Comparison of ENCODE assay signal across 8 mouse cellular contexts in genomic region chr2:170323925-170324347, GRCm38 (mm10).
DNase-seq lines count a peak whose midpoint lies in the region; ATAC-seq and TF ChIP-seq lines count a peak whose summit lies in the region.

No protein-coding gene starts in this region.

- H3K9ac ChIP-seq in intestine, embryonic 16.5 days (ENCODE audit: low read depth, low read length): peak overlapping the region; percentile 74
- H3K9ac ChIP-seq in liver, embryonic 14.5 days (replicated peaks): no peak overlapping the region

- H3K4me3 ChIP-seq in intestine, embryonic 16.5 days (ENCODE audit: low read length): peak overlapping the region; percentile 46
- H3K4me3 ChIP-seq in liver, embryonic 14.5 days (ENCODE audit: insufficient read depth in 1 of 2, low read depth in 2 of 2, low read length in 2 of 2): 0 out of 4 replicates have a peak overlapping the region, but pooled peaks have one; percentile 6 to 11

- no peak for TF ChIP-seq EP300 in liver, embryonic 14.5 days (IDR thresholded peaks at IDR 0.05; ENCODE audit: low read depth)

- peaks cover 26% of the 10 kb centered on the region for H3K4me1 ChIP-seq in intestine, embryonic 16.5 days (ENCODE audit: control insufficient read depth, insufficient read depth, low read length)
- peaks cover 8 to 24% of the 10 kb centered on the region in 2 experiments for H3K4me1 ChIP-seq in liver, embryonic 14.5 days (replicated peaks; ENCODE audit: control insufficient read depth in 2 of 2, insufficient read depth in 2 of 2, low read length in 1 of 2)

- peak; percentile 75 for ATAC-seq in intestine, embryonic 16.5 days
- no peak for ATAC-seq in liver, embryonic 14.5 days (ENCODE audit: insufficient read depth)

- peak; percentile 60 to 61 for DNase-seq in heart, adult 18-20 months
- no peak for DNase-seq in heart, adult 9 months (ENCODE audit: low spot score in 2 of 2)
- DNase-seq in adrenal gland, postnatal 10 days: peak; percentile 73
- DNase-seq in gastrocnemius, adult 18-20 months (ENCODE audit: low spot score): peak; percentile 48
- DNase-seq in liver, embryonic 14.5 days (ENCODE audit: low read depth in 3 of 3, low spot score in 3 of 3): no peak
- DNase-seq in naive thymus-derived CD4-positive, alpha-beta T cell, adult 2 months (ENCODE audit: low read depth): peak; percentile 76
- no peak for DNase-seq in spleen, adult 12 weeks (ENCODE audit: low spot score)

- TF ChIP-seq CTCF in liver, embryonic 14.5 days (IDR thresholded peaks at IDR 0.05; ENCODE audit: low read depth): no peak

- H3K27ac ChIP-seq in intestine, embryonic 16.5 days (ENCODE audit: low read length): peak overlapping the region; percentile 32; the same call in 1 of the 2 replicates
- no peak overlapping the region for H3K27ac ChIP-seq in liver, embryonic 14.5 days

- 2% methylated on average over 19 of the region's 19 CpGs for WGBS in intestine, embryonic 16.5 days
- WGBS in liver, embryonic 14.5 days (ENCODE audit: insufficient replicate concordance): 7% methylated on average over 19 of the region's 19 CpGs

- peak overlapping the region; percentile 67 for H3K4me2 ChIP-seq in intestine, embryonic 16.5 days (ENCODE audit: low read depth, low read length)
- H3K4me2 ChIP-seq in liver, embryonic 14.5 days (ENCODE audit: low read depth): peak overlapping the region; percentile 48

- H3K36me3 ChIP-seq in intestine, embryonic 16.5 days (ENCODE audit: control insufficient read depth, insufficient read depth, low read length): no peaks in the 10 kb centered on the region
- H3K36me3 ChIP-seq in liver, embryonic 14.5 days (replicated peaks; ENCODE audit: control insufficient read depth, insufficient read depth, low read depth): no peaks in the 10 kb centered on the region

- no peaks in the 10 kb centered on the region; the same call in 1 of the 2 replicates for H3K9me3 ChIP-seq in intestine, embryonic 16.5 days (ENCODE audit: control insufficient read depth, low read length)
- H3K9me3 ChIP-seq in liver, embryonic 14.5 days (ENCODE audit: control insufficient read depth, low read length): no peaks in the 10 kb centered on the region

- no peaks in the 10 kb centered on the region for H3K27me3 ChIP-seq in intestine, embryonic 16.5 days (replicated peaks; ENCODE audit: control insufficient read depth, insufficient read depth, low read length)
- H3K27me3 ChIP-seq in liver, embryonic 14.5 days (ENCODE audit: control insufficient read depth, insufficient read depth, low read length): peaks cover 6% of the 10 kb centered on the region

Comparison
In these comparisons a context has a peak if more than half of its experiments do, and no peak if none do; other contexts are left out.
1. DNase-seq: peak in heart, adult 18-20 months (2 of 2), adrenal gland, postnatal 10 days (single experiment), gastrocnemius, adult 18-20 months (single experiment) and naive thymus-derived CD4-positive, alpha-beta T cell, adult 2 months (single experiment); none in heart, adult 9 months (0 of 2), liver, embryonic 14.5 days (0 of 3) and spleen, adult 12 weeks (single experiment).